Mouse (Mus musculus): ENCODE results near the gene Ttc19. TPM values are rescaled to one million over a fixed set of nuclear protein-coding genes. Genes with fewer than 3 reads are reported as not detected.
"Not testable (repeated sequence)": the region's sequence is repeated elsewhere in the genome, so short reads cannot be mapped to it uniquely, and the experiment has no call there.

Gene Ttc19
- polyA plus RNA-seq, 1 experiment from 2014 or later: 17.5 TPM

DNA sequence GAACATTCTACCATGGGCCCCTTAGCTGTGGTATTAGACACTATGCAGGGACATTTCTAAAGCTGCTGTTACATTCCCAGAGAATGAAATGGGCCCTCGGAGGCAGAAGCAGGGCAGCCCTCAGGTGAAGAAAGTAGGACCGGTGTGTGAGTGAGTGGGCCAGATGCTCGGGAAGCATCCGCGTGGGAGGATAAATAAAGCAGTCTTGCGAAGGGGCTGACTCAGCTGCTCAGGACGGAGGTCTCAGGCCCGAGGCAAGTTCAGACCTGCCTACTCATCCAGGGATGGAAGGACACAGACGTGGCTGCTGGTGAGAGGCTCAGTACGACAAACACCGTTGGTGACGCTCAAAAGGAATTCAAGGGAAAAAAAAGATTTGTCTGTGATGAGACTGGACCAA, 12.2 kb upstream of the Ttc19 start:
- WGBS: 55% methylated on average over 12 of the region's 12 CpGs
- Histone ChIP-seq H3K4me1 (ENCODE audit: control insufficient read depth, insufficient read depth, low read length) (peaks cover 10% of the 10 kb centered on the region; the same call in 1 of the 2 replicates), H3K36me3 (ENCODE audit: control insufficient read depth, insufficient read depth, low read length) (0 out of 2 replicates have a peak, but pooled peaks cover 6% of the 10 kb centered on the region), H3K4me2 (ENCODE audit: low read depth, low read length) (no peak overlapping the region), H3K27ac (replicated peaks; ENCODE audit: low read depth, low read length) (no peak overlapping the region), H3K27me3 (replicated peaks; ENCODE audit: control insufficient read depth, insufficient read depth, low read length) (no peaks in the 10 kb centered on the region), H3K4me3 (ENCODE audit: low read depth, low read length) (no peak overlapping the region), H3K9ac (ENCODE audit: low read depth, low read length) (no peak overlapping the region), H3K9me3 (ENCODE audit: control insufficient read depth, low read length) (no peaks in the 10 kb centered on the region)
- peak; percentile 12 for DNase-seq (ENCODE audit: low spot score)
- ATAC-seq (ENCODE audit: low read depth): no peak

DNA sequence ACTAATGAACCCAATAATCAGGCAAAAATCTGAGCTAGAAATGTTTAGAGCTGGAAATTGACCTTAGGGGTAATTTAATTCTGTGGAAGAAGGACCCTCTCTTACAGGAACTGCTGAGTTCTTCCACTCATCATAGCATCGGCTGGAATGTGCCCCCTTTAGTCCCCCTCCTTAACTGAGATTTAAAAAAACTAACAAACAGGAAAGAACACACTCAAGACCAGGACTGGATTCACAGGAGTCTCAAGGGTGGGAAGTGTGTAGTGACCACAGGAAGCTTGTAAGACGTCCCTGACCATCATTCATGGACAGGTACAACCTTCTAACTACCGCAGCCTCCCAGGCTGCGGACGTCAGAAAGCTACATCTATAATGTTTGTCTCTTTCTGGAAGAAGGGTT, 10.4 kb upstream of the Ttc19 start:
- Histone ChIP-seq H3K4me2 (ENCODE audit: low read depth, low read length) (no peak overlapping the region), H3K36me3 (ENCODE audit: control insufficient read depth, insufficient read depth, low read length) (0 out of 2 replicates have a peak, but pooled peaks cover 6% of the 10 kb centered on the region), H3K9ac (ENCODE audit: low read depth, low read length) (no peak overlapping the region), H3K27ac (replicated peaks; ENCODE audit: low read depth, low read length) (no peak overlapping the region), H3K27me3 (replicated peaks; ENCODE audit: control insufficient read depth, insufficient read depth, low read length) (no peaks in the 10 kb centered on the region), H3K4me1 (ENCODE audit: control insufficient read depth, insufficient read depth, low read length) (peaks cover 10% of the 10 kb centered on the region; the same call in 1 of the 2 replicates), H3K9me3 (ENCODE audit: control insufficient read depth, low read length) (no peaks in the 10 kb centered on the region), H3K4me3 (ENCODE audit: low read depth, low read length) (no peak overlapping the region)
- DNase-seq (ENCODE audit: low spot score): peak; percentile 26
- 40% methylated on average over 5 of the region's 5 CpGs for WGBS
- no peak for ATAC-seq (ENCODE audit: low read depth)

- H3K9me3 ChIP-seq (ENCODE audit: control insufficient read depth, low read length): no peaks in the 10 kb centered on the region
- no peaks in the 10 kb centered on the region for H3K36me3 ChIP-seq (ENCODE audit: control insufficient read depth, insufficient read depth, low read length)
- no peaks in the 10 kb centered on the region for H3K27me3 ChIP-seq (replicated peaks; ENCODE audit: control insufficient read depth, insufficient read depth, low read length)
- H3K9ac ChIP-seq (ENCODE audit: low read depth, low read length): no peak overlapping the region; the same call in 1 of the 2 replicates
- no peak overlapping the region for H3K4me3 ChIP-seq (ENCODE audit: low read depth, low read length)
- peaks cover 6% of the 10 kb centered on the region; the same call in 1 of the 2 replicates for H3K4me1 ChIP-seq (ENCODE audit: control insufficient read depth, insufficient read depth, low read length)
- no peak for ATAC-seq (ENCODE audit: low read depth)
- H3K4me2 ChIP-seq (ENCODE audit: low read depth, low read length): no peak overlapping the region
- WGBS: 39% methylated on average over 8 of the region's 8 CpGs
- DNase-seq (ENCODE audit: low spot score): no peak
- no peak overlapping the region for H3K27ac ChIP-seq (replicated peaks; ENCODE audit: low read depth, low read length)
Measured at GRCm38 (mm10) chr11:62277086-62277485, 4.2 kb upstream of the Ttc19 start.

- DNase-seq (ENCODE audit: low spot score) (peak; percentile 49), ATAC-seq (ENCODE audit: low read depth) (no peak)
- H3K4me3 ChIP-seq (ENCODE audit: low read depth, low read length): no peak overlapping the region
- H3K27me3 ChIP-seq (replicated peaks; ENCODE audit: control insufficient read depth, insufficient read depth, low read length): no peaks in the 10 kb centered on the region
- H3K9me3 ChIP-seq (ENCODE audit: control insufficient read depth, low read length): no peaks in the 10 kb centered on the region
- H3K9ac ChIP-seq (ENCODE audit: low read depth, low read length): no peak overlapping the region
- peaks cover 9% of the 10 kb centered on the region; the same call in 1 of the 2 replicates for H3K4me1 ChIP-seq (ENCODE audit: control insufficient read depth, insufficient read depth, low read length)
- H3K27ac ChIP-seq (replicated peaks; ENCODE audit: low read depth, low read length): no peak overlapping the region
- WGBS: 16% methylated on average over 5 of the region's 5 CpGs
- H3K4me2 ChIP-seq (ENCODE audit: low read depth, low read length): no peak overlapping the region
- H3K36me3 ChIP-seq (ENCODE audit: control insufficient read depth, insufficient read depth, low read length): 0 out of 2 replicates have a peak, but pooled peaks cover 3% of the 10 kb centered on the region
Measured at GRCm38 (mm10) chr11:62278027-62278426, 3.2 kb upstream of the Ttc19 start.

GRCm38 (mm10) chr11:62281601-62281997, 326 bp downstream of the Ttc19 start:
- peak; percentile 56 for DNase-seq (ENCODE audit: low spot score)
- H3K9me3 ChIP-seq (ENCODE audit: control insufficient read depth, low read length): no peaks in the 10 kb centered on the region
- ATAC-seq (ENCODE audit: low read depth): peak; percentile 61

DNA sequence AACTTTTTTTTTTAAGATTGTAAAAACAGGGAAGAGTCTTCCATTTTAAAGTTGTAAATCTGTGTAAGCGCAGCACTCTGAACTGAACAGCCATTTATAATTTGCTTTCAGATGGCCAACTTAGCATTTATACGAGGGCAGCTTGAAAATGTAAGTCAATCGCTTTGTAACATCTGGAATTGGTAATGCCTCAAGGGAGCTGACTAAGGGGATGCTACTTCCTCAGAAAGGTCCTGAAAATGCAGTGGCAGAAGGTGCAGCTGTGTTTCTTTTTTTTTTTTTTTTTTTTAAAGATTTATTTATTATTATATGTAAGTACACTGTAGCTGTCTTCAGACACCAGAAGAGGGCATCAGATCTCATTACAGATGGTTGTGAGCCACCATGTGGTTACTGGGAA, 2.7 kb downstream of the Ttc19 start:
- not testable (repeated sequence) for ATAC-seq (ENCODE audit: low read depth); H3K9me3 ChIP-seq (ENCODE audit: control insufficient read depth, low read length); H3K27ac ChIP-seq (replicated peaks; ENCODE audit: low read depth, low read length); H3K27me3 ChIP-seq (replicated peaks; ENCODE audit: control insufficient read depth, insufficient read depth, low read length); H3K9ac ChIP-seq (ENCODE audit: low read depth, low read length); H3K4me1 ChIP-seq (ENCODE audit: control insufficient read depth, insufficient read depth, low read length); H3K4me3 ChIP-seq (ENCODE audit: low read depth, low read length); DNase-seq (ENCODE audit: low spot score); H3K4me2 ChIP-seq (ENCODE audit: low read depth, low read length)
- WGBS: 58% methylated on average over 3 of the region's 3 CpGs
- H3K36me3 ChIP-seq (ENCODE audit: control insufficient read depth, insufficient read depth, low read length): peaks cover 55% of the 10 kb centered on the region

More at GRCm38 (mm10) chr11:62281601-62281997, 326 bp downstream of the Ttc19 start:
- Histone ChIP-seq H3K9ac (ENCODE audit: low read depth, low read length) (peak overlapping the region; percentile 85), H3K27ac (replicated peaks; ENCODE audit: low read depth, low read length) (peak overlapping the region; percentile 94), H3K27me3 (replicated peaks; ENCODE audit: control insufficient read depth, insufficient read depth, low read length) (no peaks in the 10 kb centered on the region), H3K36me3 (ENCODE audit: control insufficient read depth, insufficient read depth, low read length) (peaks cover 35% of the 10 kb centered on the region), H3K4me3 (ENCODE audit: low read depth, low read length) (peak overlapping the region; percentile 94), H3K4me1 (ENCODE audit: control insufficient read depth, insufficient read depth, low read length) (peaks cover 9% of the 10 kb centered on the region; the same call in 1 of the 2 replicates), H3K4me2 (ENCODE audit: low read depth, low read length) (peak overlapping the region; percentile 75)
- 3% methylated on average over 24 of the region's 57 CpGs for WGBS

DNA sequence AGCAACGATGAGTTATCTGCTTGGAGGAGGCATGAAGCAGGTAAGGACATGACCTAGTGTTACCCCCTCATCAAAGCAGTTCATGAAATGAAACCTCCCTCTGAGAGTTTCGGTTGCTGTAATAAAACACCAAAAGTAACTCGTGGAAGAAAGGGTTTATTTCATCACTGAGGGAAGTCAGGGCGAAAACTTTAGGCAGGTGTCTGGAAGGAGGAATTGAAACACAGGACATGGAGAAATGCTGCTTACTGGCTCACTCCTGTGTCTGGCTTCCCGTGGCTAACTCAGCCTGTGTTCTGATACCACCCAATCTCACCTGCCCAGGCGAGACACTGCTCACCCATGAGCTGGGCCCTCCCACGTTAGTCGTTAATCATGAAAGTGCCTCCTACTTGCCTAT, 3.7 kb downstream of the Ttc19 start:
- Histone ChIP-seq H3K4me3 (ENCODE audit: low read depth, low read length) (no peak overlapping the region), H3K36me3 (ENCODE audit: control insufficient read depth, insufficient read depth, low read length) (peaks cover 62% of the 10 kb centered on the region), H3K27me3 (replicated peaks; ENCODE audit: control insufficient read depth, insufficient read depth, low read length) (no peaks in the 10 kb centered on the region), H3K9me3 (ENCODE audit: control insufficient read depth, low read length) (no peaks in the 10 kb centered on the region), H3K27ac (replicated peaks; ENCODE audit: low read depth, low read length) (no peak overlapping the region), H3K4me2 (ENCODE audit: low read depth, low read length) (no peak overlapping the region), H3K4me1 (ENCODE audit: control insufficient read depth, insufficient read depth, low read length) (peaks cover 9% of the 10 kb centered on the region; the same call in 1 of the 2 replicates), H3K9ac (ENCODE audit: low read depth, low read length) (no peak overlapping the region)
- no peak for ATAC-seq (ENCODE audit: low read depth)
- no peak for DNase-seq (ENCODE audit: low spot score)
- WGBS: 77% methylated on average over 8 of the region's 8 CpGs

DNA sequence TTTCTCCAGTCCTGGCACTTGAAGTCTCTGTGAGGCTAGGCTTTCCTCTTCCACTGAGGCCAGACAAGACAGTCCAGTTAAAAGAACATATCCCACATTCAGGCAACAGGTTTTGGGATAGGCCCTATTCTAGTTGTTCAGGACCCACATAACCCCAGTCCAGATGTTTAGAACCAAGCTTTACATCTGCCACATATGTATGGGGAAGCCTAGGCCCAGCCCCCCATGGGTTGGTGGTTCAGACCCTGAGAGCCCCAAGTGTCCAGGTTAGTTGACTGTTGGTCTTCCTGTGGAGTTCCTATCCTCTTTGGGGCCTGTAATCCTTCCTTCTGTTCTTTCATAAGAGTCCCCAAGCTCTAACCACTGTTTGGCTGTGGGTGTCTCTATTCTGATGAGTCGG, 6.4 kb downstream of the Ttc19 start:
- H3K27me3 ChIP-seq (replicated peaks; ENCODE audit: control insufficient read depth, insufficient read depth, low read length): no peaks in the 10 kb centered on the region
- no peak overlapping the region for H3K9ac ChIP-seq (ENCODE audit: low read depth, low read length)
- ATAC-seq (ENCODE audit: low read depth): no peak
- H3K36me3 ChIP-seq (ENCODE audit: control insufficient read depth, insufficient read depth, low read length): peaks cover 72% of the 10 kb centered on the region
- no peak overlapping the region for H3K27ac ChIP-seq (replicated peaks; ENCODE audit: low read depth, low read length)
- no peak overlapping the region for H3K4me2 ChIP-seq (ENCODE audit: low read depth, low read length)
- H3K4me3 ChIP-seq (ENCODE audit: low read depth, low read length): no peak overlapping the region
- H3K4me1 ChIP-seq (ENCODE audit: control insufficient read depth, insufficient read depth, low read length): no peaks in the 10 kb centered on the region
- no peaks in the 10 kb centered on the region for H3K9me3 ChIP-seq (ENCODE audit: control insufficient read depth, low read length)
- DNase-seq (ENCODE audit: low spot score): no peak
- WGBS: 100% methylated on average over 1 of the region's 1 CpGs

DNA sequence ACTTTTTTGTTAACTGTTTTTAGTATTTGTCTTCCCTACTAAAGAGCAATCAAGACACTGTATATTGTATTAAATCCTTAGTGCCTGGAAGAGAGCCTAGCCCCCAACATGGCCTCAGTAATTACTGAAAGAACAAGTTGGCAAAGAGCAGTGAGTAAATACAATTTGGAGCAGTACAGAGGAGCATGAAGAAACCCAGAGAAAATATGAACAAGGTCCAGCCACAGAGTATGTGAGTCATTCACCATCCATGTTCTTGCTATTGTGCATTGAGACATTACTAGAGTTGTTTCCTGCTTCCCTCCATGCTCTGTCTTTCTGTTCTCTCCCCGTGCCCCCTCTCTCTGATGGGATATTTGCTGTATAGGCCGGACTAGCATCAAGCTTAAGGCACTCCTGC, 12.8 kb downstream of the Ttc19 start:
- DNase-seq (ENCODE audit: low spot score): no peak
- Histone ChIP-seq H3K36me3 (ENCODE audit: control insufficient read depth, insufficient read depth, low read length) (peaks cover 44% of the 10 kb centered on the region), H3K27ac (replicated peaks; ENCODE audit: low read depth, low read length) (no peak overlapping the region), H3K4me1 (ENCODE audit: control insufficient read depth, insufficient read depth, low read length) (no peaks in the 10 kb centered on the region), H3K4me2 (ENCODE audit: low read depth, low read length) (no peak overlapping the region), H3K9me3 (ENCODE audit: control insufficient read depth, low read length) (no peaks in the 10 kb centered on the region), H3K27me3 (replicated peaks; ENCODE audit: control insufficient read depth, insufficient read depth, low read length) (no peaks in the 10 kb centered on the region), H3K9ac (ENCODE audit: low read depth, low read length) (no peak overlapping the region), H3K4me3 (ENCODE audit: low read depth, low read length) (no peak overlapping the region)
- ATAC-seq (ENCODE audit: low read depth): no peak
- WGBS: 88% methylated on average over 2 of the region's 2 CpGs
